Mouse (Mus musculus) lung, adult 2 months (tissue): ENCODE results near the gene 2210408I21Rik.

Experiments used
- CTCF ChIP-seq: fragments of 200-500 bp; IDR thresholded peaks from 2 replicates; pipeline ENCODE4 v1.5.1; 2011; ENCODE audit warnings: mild to moderate bottlenecking, low read length, control low read depth; ENCODE audit not compliant: insufficient read depth
- POLR2A ChIP-seq: fragments of 200-500 bp; IDR thresholded peaks from 2 replicates; pipeline ENCODE4 v1.6.1; 2011; ENCODE audit warnings: low read depth, mild to moderate bottlenecking, control low read depth, low read length, borderline replicate concordance; ENCODE audit errors: extremely low read depth

DNA sequence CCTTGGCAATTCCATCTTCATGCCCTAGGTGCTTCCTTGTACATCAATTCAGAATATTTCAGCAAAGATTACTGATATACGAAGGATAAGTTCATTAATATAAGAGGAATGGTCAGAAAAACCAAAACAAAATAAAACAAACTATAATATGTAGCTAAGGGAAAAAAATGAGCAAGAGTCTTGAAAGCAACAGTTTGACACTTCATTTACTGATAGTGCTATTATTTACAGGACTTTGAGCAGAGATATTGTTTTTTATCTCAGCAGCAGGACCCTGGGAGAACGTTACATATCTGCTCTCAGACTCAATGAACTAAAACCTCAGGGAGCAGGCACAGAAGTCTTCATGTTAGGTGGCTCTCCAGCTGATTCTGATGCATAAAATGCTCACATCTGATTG lies 85.7 kb downstream of the 2210408I21Rik start:
- TF ChIP-seq CTCF (no peak), POLR2A (no peak)
